Mouse (Mus musculus): ENCODE data around the gene Nosip. TPM values are rescaled to one million over a fixed set of nuclear protein-coding genes. Genes with fewer than 3 reads are reported as not detected.
A peak's percentile ranks its signal among the peaks of the same experiment; 100 is the strongest.
"Not testable (repeated sequence)": the region's sequence is repeated elsewhere in the genome, so short reads cannot be mapped to it uniquely, and the experiment has no call there.

Nosip gene
- polyA plus RNA-seq, 1 experiment from 2014 or later = 58.0 TPM

DNA sequence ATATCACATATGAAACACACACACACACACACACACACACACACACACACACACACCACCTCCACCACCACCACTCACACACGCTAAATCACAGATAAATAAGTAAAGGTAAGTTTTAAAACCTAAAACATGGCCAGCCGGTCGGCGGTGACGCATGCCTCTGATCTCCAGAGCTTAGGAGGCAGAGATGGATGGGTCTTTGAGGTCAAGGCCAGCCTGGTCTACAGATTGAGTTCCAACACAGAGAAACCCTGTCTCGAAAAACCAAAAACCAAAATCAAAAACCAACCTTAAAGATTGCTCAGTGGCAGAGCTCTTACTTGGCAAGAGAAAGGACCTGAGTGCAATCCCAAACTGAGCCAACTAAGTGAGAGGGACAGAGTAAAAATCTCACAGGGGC is 37.8 kb downstream of the Nosip start:
- H3K9me3 ChIP-seq = no peaks in the 10 kb centered on the region
- no peak overlapping the region for H3K9ac ChIP-seq
- no peak overlapping the region for H3K4me2 ChIP-seq
- no peak overlapping the region for H3K4me3 ChIP-seq
- WGBS = 93% methylated on average over 6 of the region's 6 CpGs
- no peaks in the 10 kb centered on the region for H3K36me3 ChIP-seq
- no peak for ATAC-seq (ENCODE audit: low FRiP score)
- H3K27ac ChIP-seq = no peak overlapping the region
- no peaks in the 10 kb centered on the region for H3K27me3 ChIP-seq
- H3K4me1 ChIP-seq (replicated peaks) = no peaks in the 10 kb centered on the region

DNA sequence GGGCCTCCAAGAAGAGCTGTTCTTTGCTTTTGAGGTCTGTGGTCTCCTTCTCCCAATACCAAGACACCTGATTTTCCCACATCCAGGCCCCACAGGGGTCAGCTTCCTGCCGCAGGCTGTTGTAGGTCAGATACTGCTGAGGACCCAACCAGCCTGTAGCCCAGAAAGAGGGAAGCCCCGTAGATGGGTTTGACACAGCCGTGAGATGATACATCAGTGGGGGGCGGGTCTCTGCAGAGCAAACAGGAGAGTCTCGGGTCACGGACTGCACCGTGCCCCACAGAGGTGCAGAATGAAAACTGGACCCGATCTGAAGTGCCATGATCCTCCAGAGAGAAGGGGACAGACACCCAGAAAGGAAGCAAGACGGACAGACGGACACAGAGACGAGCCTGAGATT is 40.2 kb downstream of the Nosip start:
- no peak overlapping the region for H3K9ac ChIP-seq
- H3K36me3 ChIP-seq = no peaks in the 10 kb centered on the region
- no peaks in the 10 kb centered on the region for H3K9me3 ChIP-seq
- H3K27me3 ChIP-seq = no peaks in the 10 kb centered on the region
- WGBS = 87% methylated on average over 11 of the region's 11 CpGs
- H3K27ac ChIP-seq = no peak overlapping the region
- no peak for ATAC-seq (ENCODE audit: low FRiP score)
- H3K4me3 ChIP-seq = no peak overlapping the region
- peaks cover 4% of the 10 kb centered on the region; the same call in 1 of the 2 replicates for H3K4me1 ChIP-seq (replicated peaks)
- H3K4me2 ChIP-seq = no peak overlapping the region

DNA sequence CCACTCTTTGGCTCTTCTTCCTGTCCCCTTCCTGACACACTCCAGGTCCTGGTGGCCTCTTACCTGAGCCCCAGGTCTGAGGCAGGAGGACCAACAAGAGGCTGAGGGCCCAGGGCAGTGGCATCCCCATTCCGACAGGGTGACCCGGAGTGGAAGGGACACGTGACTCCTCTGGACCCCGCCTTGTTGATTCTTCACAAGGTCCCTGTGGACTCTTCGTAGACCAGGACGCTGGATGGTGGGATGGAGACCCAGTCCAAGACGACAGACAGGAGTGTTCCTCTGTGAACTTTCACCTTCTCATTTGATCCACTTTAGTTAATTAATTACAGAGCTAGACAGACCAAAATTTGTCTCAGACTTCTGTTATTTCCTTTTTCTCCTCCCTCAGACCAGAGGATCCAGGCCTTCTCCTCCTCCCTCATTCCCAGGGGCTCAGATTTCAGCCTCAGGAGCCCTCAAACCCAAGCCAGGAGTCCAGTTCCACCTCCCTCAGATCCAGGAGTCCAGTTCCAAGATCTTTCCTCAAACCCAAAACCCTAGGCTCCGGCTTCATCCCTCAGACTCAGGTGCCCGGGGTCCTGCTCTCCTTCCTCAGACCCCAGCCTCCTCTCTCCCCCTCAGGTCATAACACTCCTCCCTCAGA is 40.8 kb downstream of the Nosip start:
- H3K36me3 ChIP-seq = no peaks in the 10 kb centered on the region
- no peaks in the 10 kb centered on the region for H3K27me3 ChIP-seq
- peak overlapping the region; percentile 24; the same call in 1 of the 2 replicates for H3K9ac ChIP-seq
- H3K27ac ChIP-seq = no peak overlapping the region
- H3K9me3 ChIP-seq = no peaks in the 10 kb centered on the region
- no peak for ATAC-seq (ENCODE audit: low FRiP score)
- H3K4me1 ChIP-seq (replicated peaks) = peaks cover 4% of the 10 kb centered on the region; the same call in 1 of the 2 replicates
- 80% methylated on average over 9 of the region's 9 CpGs for WGBS
- H3K4me2 ChIP-seq = no peak overlapping the region
- H3K4me3 ChIP-seq = peak overlapping the region; percentile 9; the same call in 1 of the 2 replicates

DNA sequence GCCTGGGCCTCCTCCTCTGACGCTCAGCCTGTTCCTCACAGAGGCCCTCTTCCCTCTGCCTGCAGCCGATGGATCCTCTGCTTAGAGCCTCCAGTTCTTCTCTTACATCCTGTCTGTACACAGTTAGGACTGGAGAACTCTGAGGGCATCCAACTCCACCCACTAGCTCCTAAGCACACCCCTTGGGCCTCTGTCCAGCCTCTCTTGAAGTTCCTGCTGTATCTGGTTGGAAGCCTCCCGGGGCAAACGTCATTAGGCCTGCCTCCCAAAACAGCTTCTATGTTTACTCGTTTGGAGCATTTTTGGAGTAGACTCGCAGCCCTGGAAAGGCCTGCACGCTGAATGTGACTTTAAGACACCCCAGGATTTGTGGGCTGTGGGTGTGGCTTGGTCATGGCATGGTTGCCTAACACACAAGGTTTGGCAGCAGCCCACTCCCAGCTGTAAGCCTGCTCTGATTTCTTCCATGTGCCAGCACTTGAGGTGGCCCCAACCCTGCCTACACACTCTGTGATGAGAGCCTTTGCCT is 41.5 kb downstream of the Nosip start, which contains the start of gene Fcgrt:
Gene Fcgrt, minus strand, starts transcription at position 200 of the 529 bp plus-strand sequence.
- peak within 1 kb of the TSS; percentile 9; the same call in 1 of the 2 replicates for H3K4me3 ChIP-seq
- no peak within 1 kb of the TSS for H3K27ac ChIP-seq
- ATAC-seq (ENCODE audit: low FRiP score) = no peak
- peaks cover 4% of the 10 kb centered on the region; the same call in 1 of the 2 replicates for H3K4me1 ChIP-seq (replicated peaks)
- H3K27me3 ChIP-seq = no peaks in the 10 kb centered on the region
- no peaks in the 10 kb centered on the region for H3K36me3 ChIP-seq
- H3K4me2 ChIP-seq = no peak within 1 kb of the TSS
- no peaks in the 10 kb centered on the region for H3K9me3 ChIP-seq
- H3K9ac ChIP-seq = peak within 1 kb of the TSS; percentile 24; the same call in 1 of the 2 replicates
- WGBS = 76% methylated on average over 7 of the region's 7 CpGs

DNA sequence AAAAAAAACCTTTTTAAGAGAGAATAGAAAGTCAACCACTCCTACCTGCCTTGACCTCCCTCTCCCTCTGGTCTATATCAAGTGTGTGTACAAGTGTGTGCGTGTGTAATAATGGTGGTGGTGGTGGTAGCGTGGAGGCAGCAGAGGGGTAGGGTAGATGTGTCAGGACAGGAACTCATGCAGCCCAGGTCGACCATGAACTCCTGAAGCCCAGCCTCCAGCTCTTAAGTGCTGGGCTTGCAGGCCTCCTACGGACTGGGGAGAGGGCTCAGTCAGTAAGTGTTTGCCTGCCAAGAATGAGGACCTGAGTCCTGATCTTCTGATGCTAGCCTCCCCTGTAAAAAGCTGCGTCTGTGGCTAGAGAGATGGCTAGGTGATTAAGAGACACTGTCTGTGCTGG is 42.7 kb downstream of the Nosip start:
- Histone ChIP-seq H3K4me3 (no peak overlapping the region), H3K27ac (no peak overlapping the region), H3K9me3 (no peaks in the 10 kb centered on the region), H3K4me2 (no peak overlapping the region), H3K9ac (no peak overlapping the region), H3K4me1 (replicated peaks) (peaks cover 4% of the 10 kb centered on the region; the same call in 1 of the 2 replicates), H3K27me3 (no peaks in the 10 kb centered on the region), H3K36me3 (no peaks in the 10 kb centered on the region)
- 83% methylated on average over 5 of the region's 5 CpGs for WGBS
- ATAC-seq (ENCODE audit: low FRiP score) = no peak

DNA sequence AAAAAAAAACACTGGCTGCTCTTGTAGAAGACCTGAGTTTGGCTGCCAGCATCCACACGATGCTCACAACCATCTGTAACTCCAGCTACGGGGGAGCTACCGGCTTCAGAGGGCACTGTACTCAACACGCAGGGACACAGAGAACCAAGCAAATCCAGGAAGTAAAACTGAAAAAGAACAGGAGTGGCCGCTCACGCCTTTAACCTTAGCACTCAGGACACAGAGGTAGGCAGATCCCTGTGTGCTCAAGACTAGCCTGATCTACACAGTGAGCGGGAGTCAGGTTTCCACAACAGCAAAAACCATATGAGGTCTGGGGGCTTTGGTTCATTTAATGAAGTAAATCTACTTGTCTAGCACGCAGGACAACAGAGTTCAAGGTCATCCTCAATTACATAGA is 43.3 kb downstream of the Nosip start:
- WGBS = 81% methylated on average over 8 of the region's 8 CpGs
- ATAC-seq (ENCODE audit: low FRiP score) = no peak

DNA sequence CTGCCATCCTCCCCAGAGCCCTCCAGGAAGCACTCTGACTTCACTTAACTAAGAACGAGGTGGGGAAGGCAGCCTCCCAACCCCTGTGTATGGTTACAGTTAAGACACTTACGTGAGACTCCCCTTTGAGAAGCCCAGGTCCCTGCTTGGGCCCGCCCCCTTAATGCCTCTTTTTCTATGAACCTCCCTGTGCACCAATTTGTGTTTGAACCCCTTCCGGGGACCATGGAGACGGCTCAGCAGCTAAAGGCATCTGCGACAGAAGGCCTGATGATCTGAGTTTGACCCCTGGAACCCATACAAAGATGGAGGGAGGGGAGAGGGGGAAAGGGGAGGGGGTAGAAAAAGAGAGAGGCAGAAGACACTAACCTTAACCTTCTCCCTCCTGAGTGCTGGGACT is 44.2 kb downstream of the Nosip start:
- H3K36me3 ChIP-seq = no peaks in the 10 kb centered on the region
- no peak overlapping the region for H3K27ac ChIP-seq
- H3K9ac ChIP-seq = no peak overlapping the region
- 19% methylated on average over 6 of the region's 6 CpGs for WGBS
- no peak for ATAC-seq (ENCODE audit: low FRiP score)
- peaks cover 4% of the 10 kb centered on the region; the same call in 1 of the 2 replicates for H3K4me1 ChIP-seq (replicated peaks)
- H3K27me3 ChIP-seq = no peaks in the 10 kb centered on the region
- H3K4me3 ChIP-seq = no peak overlapping the region
- H3K4me2 ChIP-seq = no peak overlapping the region
- H3K9me3 ChIP-seq = no peaks in the 10 kb centered on the region

More for the DNA sequence above, 43.3 kb downstream of the Nosip start:
- H3K36me3 ChIP-seq = no peaks in the 10 kb centered on the region
- H3K9ac ChIP-seq = no peak overlapping the region
- H3K4me3 ChIP-seq = no peak overlapping the region
- no peaks in the 10 kb centered on the region for H3K9me3 ChIP-seq
- H3K4me1 ChIP-seq (replicated peaks) = peaks cover 4% of the 10 kb centered on the region; the same call in 1 of the 2 replicates
- H3K27ac ChIP-seq = no peak overlapping the region
- H3K27me3 ChIP-seq = no peaks in the 10 kb centered on the region
- H3K4me2 ChIP-seq = no peak overlapping the region

DNA sequence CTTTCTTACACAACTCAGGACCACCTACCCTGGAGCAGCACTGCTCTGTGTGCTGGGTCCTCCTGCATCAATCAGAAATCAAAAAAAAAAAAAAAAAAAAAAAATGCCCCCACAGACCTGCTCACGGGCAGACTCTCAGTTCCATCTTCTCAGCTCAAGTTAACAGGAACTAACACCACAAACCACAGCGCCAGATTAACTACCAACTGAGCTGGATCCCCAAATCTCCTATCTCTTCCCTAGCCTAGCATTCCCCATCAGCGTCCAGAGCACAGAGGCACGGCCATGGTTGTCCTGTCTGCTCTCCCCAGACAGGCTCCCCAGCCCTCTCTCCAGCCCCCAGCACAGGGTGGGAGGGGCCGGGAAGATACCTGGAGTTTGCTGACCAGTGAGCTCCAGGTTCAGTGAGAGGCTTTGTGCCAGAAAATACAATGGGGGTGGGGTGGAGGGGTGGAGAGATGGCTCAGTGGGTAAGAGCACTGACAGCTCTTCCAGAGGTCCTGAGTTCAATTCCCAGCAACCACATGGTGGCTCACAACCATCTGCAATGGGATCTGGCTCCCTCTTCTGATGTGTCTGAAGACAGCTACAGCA is 44.9 kb downstream of the Nosip start:
- Histone ChIP-seq H3K9ac (no peak overlapping the region), H3K36me3 (no peaks in the 10 kb centered on the region), H3K9me3 (no peaks in the 10 kb centered on the region), H3K4me1 (replicated peaks) (peaks cover 4% of the 10 kb centered on the region; the same call in 1 of the 2 replicates), H3K27ac (no peak overlapping the region), H3K4me3 (no peak overlapping the region), H3K4me2 (no peak overlapping the region), H3K27me3 (no peaks in the 10 kb centered on the region)
- WGBS = 52% methylated on average over 5 of the region's 5 CpGs
- no peak for ATAC-seq (ENCODE audit: low FRiP score)

DNA sequence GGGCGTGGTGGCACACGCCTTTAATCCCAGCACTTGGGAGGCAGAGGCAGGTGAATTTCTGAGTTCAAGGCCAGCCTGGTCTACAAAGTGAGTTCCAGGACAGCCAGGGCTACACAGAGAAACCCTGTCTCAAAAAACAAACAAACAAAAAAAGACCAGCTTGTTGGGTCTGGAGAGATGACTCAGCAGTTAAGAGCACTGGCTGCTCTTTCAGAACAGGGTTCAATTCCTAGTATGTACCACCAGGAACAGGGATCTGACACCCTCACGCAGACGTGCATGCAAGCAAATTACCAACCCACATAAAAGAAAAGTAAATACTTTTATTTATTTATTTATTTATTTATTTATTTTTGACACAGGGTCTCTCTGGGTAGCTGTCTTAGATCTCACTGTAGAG is 47.9 kb downstream of the Nosip start:
- H3K4me2 ChIP-seq; H3K27me3 ChIP-seq; H3K9ac ChIP-seq; H3K4me1 ChIP-seq (replicated peaks); ATAC-seq (ENCODE audit: low FRiP score); H3K27ac ChIP-seq; H3K4me3 ChIP-seq; H3K36me3 ChIP-seq; H3K9me3 ChIP-seq: not testable (repeated sequence)
- 91% methylated on average over 4 of the region's 4 CpGs for WGBS

DNA sequence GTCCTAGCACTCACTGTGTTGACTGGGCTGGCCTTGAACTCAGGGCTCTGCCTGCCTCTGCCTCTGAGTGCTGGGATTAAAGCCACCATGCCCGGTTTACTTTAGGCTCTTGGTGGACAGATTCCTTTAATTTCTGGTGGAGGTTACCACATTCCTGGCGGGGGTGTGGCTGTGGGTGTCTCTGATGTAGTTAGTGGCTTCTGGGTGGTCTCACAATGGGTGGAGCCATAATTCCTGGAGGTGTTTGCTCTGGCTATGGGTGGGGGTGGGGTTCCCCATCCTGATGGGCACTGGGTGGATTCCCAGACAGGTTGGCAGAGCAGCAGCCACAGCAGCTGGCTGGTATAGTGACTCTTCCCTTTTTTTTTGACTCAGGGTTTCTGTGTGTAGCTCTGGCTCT is 49.7 kb downstream of the Nosip start:
- Histone ChIP-seq H3K4me2 (no peak overlapping the region), H3K36me3 (no peaks in the 10 kb centered on the region), H3K9ac (no peak overlapping the region), H3K4me1 (replicated peaks) (no peaks in the 10 kb centered on the region), H3K27ac (no peak overlapping the region), H3K9me3 (no peaks in the 10 kb centered on the region), H3K27me3 (no peaks in the 10 kb centered on the region), H3K4me3 (no peak overlapping the region)
- 74% methylated on average over 2 of the region's 2 CpGs for WGBS
- ATAC-seq (ENCODE audit: low FRiP score) = no peak

DNA sequence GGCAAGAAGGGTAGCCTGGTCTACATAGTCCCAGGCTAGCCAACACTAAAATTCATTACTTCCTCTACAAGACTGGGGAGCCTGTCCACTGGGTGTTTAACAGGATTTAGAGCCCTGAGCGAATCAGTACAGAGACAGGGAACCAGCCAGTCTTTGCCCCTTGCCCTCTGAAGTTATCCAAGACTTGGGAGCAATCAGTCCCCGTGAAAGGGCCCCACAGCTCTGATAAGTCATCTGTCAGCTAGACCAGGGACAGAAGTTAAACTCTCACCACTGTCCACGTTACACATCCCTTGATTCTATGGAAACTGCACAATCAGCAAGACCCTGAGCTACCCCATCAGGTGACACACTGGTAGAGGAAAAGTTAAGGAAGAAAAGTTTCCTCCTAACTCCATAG is 50.3 kb downstream of the Nosip start:
- peaks cover under 1% of the 10 kb centered on the region; the same call in 1 of the 2 replicates for H3K36me3 ChIP-seq
- no peaks in the 10 kb centered on the region for H3K9me3 ChIP-seq
- H3K4me2 ChIP-seq = no peak overlapping the region
- no peak overlapping the region for H3K27ac ChIP-seq
- no peak overlapping the region for H3K4me3 ChIP-seq
- H3K4me1 ChIP-seq (replicated peaks) = no peaks in the 10 kb centered on the region
- 74% methylated on average over 3 of the region's 3 CpGs for WGBS
- ATAC-seq (ENCODE audit: low FRiP score) = no peak
- no peak overlapping the region for H3K9ac ChIP-seq
- H3K27me3 ChIP-seq = no peaks in the 10 kb centered on the region

DNA sequence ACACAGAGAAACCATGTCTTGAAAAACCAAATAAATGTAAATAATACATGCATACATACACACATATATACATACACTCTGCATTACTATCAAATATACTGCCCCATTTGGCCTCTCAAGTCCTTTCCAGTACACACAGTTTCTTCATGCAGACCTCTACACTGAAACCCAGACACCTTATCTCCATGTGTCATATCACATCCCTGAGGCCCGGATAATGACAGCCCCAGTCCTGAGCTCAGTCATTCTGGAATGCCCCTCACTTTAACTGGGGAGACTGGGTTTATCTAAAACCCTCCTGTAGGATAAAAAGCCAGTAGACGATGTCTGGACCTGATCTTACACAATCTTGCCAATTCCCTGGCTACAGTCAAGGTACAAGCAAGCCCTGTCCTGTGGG is 51.2 kb downstream of the Nosip start:
- peaks cover 9% of the 10 kb centered on the region for H3K36me3 ChIP-seq
- 89% methylated on average over 2 of the region's 2 CpGs for WGBS
- H3K27ac ChIP-seq = no peak overlapping the region
- no peak overlapping the region for H3K9ac ChIP-seq
- H3K9me3 ChIP-seq = no peaks in the 10 kb centered on the region
- H3K4me2 ChIP-seq = no peak overlapping the region
- no peak overlapping the region for H3K4me3 ChIP-seq
- no peak for ATAC-seq (ENCODE audit: low FRiP score)
- no peaks in the 10 kb centered on the region for H3K4me1 ChIP-seq (replicated peaks)
- H3K27me3 ChIP-seq = no peaks in the 10 kb centered on the region

DNA sequence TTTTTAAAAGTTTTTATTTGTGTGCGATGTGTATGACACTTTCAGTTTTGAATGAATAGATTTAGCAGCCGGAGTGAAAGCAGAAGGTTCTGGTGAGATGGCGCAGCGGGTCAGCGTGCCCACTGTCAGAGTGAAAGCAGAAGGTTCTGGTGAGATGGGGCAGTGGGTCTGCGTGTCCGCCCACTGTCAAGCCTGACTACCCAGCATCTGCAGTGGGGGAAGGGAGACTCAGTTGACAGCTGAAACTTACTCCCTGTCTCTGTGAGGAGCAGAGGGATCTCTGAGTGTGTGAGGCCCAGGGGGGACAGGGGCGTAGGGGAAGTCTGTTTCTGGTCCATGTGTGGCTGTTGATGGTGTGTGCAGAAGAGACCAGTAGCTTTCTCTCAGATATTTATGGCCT is 55.3 kb downstream of the Nosip start:
- WGBS = 82% methylated on average over 8 of the region's 8 CpGs
- Histone ChIP-seq H3K4me1 (replicated peaks) (peaks cover 14% of the 10 kb centered on the region), H3K9ac (no peak overlapping the region), H3K27me3 (no peaks in the 10 kb centered on the region), H3K4me3 (no peak overlapping the region), H3K27ac (no peak overlapping the region), H3K9me3 (no peaks in the 10 kb centered on the region), H3K4me2 (no peak overlapping the region), H3K36me3 (peaks cover 48% of the 10 kb centered on the region)
- no peak for ATAC-seq (ENCODE audit: low FRiP score)

Data from hindbrain, embryonic 13.5 days (tissue).